Mouse (Mus musculus): ENCODE data around the gene Tnrc6c. TPM values are rescaled to one million over a fixed set of nuclear protein-coding genes. Genes with fewer than 3 reads are reported as not detected.

Gene Tnrc6c
- polyA plus RNA-seq, 1 experiment from 2014 or later = 8.6 TPM

GRCm38 (mm10) chr11:117696585-117696984 is 42.5 kb downstream of the Tnrc6c start:
- no peak overlapping the region for H3K4me2 ChIP-seq (ENCODE audit: low read depth, low read length)
- no peak overlapping the region for H3K27ac ChIP-seq (ENCODE audit: low read length)
- WGBS = 64% methylated on average over 6 of the region's 6 CpGs
- H3K4me3 ChIP-seq (ENCODE audit: low read length) = no peak overlapping the region
- no peaks in the 10 kb centered on the region for H3K4me1 ChIP-seq (replicated peaks; ENCODE audit: control insufficient read depth, insufficient read depth, low read length)
- H3K9me3 ChIP-seq (ENCODE audit: control insufficient read depth, low read length) = no peaks in the 10 kb centered on the region
- H3K36me3 ChIP-seq (ENCODE audit: control insufficient read depth, insufficient read depth, low read length) = no peaks in the 10 kb centered on the region
- no peak for ATAC-seq (ENCODE audit: low read depth)
- no peaks in the 10 kb centered on the region for H3K27me3 ChIP-seq (ENCODE audit: control insufficient read depth, insufficient read depth, low read depth, low read length)
- no peak overlapping the region for H3K9ac ChIP-seq (ENCODE audit: low read length)

GRCm38 (mm10) chr11:117700871-117701270 is 46.8 kb downstream of the Tnrc6c start:
- Histone ChIP-seq H3K4me1 (replicated peaks; ENCODE audit: control insufficient read depth, insufficient read depth, low read length) (no peaks in the 10 kb centered on the region), H3K27ac (ENCODE audit: low read length) (no peak overlapping the region), H3K27me3 (ENCODE audit: control insufficient read depth, insufficient read depth, low read depth, low read length) (no peaks in the 10 kb centered on the region), H3K4me3 (ENCODE audit: low read length) (no peak overlapping the region), H3K9ac (ENCODE audit: low read length) (no peak overlapping the region), H3K36me3 (ENCODE audit: control insufficient read depth, insufficient read depth, low read length) (peaks cover 3% of the 10 kb centered on the region; the same call in 1 of the 2 replicates), H3K9me3 (ENCODE audit: control insufficient read depth, low read length) (no peaks in the 10 kb centered on the region), H3K4me2 (ENCODE audit: low read depth, low read length) (no peak overlapping the region)
- WGBS = 83% methylated on average over 4 of the region's 4 CpGs
- no peak for ATAC-seq (ENCODE audit: low read depth)

- Histone ChIP-seq H3K4me3 (ENCODE audit: low read length) (no peak overlapping the region), H3K27ac (ENCODE audit: low read length) (no peak overlapping the region), H3K9me3 (ENCODE audit: control insufficient read depth, low read length) (no peaks in the 10 kb centered on the region), H3K4me2 (ENCODE audit: low read depth, low read length) (no peak overlapping the region), H3K9ac (ENCODE audit: low read length) (no peak overlapping the region), H3K27me3 (ENCODE audit: control insufficient read depth, insufficient read depth, low read depth, low read length) (no peaks in the 10 kb centered on the region), H3K4me1 (replicated peaks; ENCODE audit: control insufficient read depth, insufficient read depth, low read length) (no peaks in the 10 kb centered on the region), H3K36me3 (ENCODE audit: control insufficient read depth, insufficient read depth, low read length) (peaks cover 3% of the 10 kb centered on the region; the same call in 1 of the 2 replicates)
- 83% methylated on average over 2 of the region's 2 CpGs for WGBS
- ATAC-seq (ENCODE audit: low read depth) = no peak
Observed at GRCm38 (mm10) chr11:117706267-117706666, 52.2 kb downstream of the Tnrc6c start.

- H3K27me3 ChIP-seq (ENCODE audit: control insufficient read depth, insufficient read depth, low read depth, low read length) = no peaks in the 10 kb centered on the region
- no peaks in the 10 kb centered on the region for H3K9me3 ChIP-seq (ENCODE audit: control insufficient read depth, low read length)
- H3K9ac ChIP-seq (ENCODE audit: low read length) = no peak overlapping the region
- no peak overlapping the region for H3K4me2 ChIP-seq (ENCODE audit: low read depth, low read length)
- no peak overlapping the region for H3K4me3 ChIP-seq (ENCODE audit: low read length)
- peaks cover 3% of the 10 kb centered on the region; the same call in 1 of the 2 replicates for H3K36me3 ChIP-seq (ENCODE audit: control insufficient read depth, insufficient read depth, low read length)
- H3K27ac ChIP-seq (ENCODE audit: low read length) = no peak overlapping the region
- ATAC-seq (ENCODE audit: low read depth) = no peak
- WGBS = 76% methylated on average over 2 of the region's 2 CpGs
- no peaks in the 10 kb centered on the region for H3K4me1 ChIP-seq (replicated peaks; ENCODE audit: control insufficient read depth, insufficient read depth, low read length)
Observed at GRCm38 (mm10) chr11:117707238-117707637, 53.1 kb downstream of the Tnrc6c start.

- Histone ChIP-seq H3K4me2 (ENCODE audit: low read depth, low read length) (no peak overlapping the region), H3K9me3 (ENCODE audit: control insufficient read depth, low read length) (no peaks in the 10 kb centered on the region), H3K4me3 (ENCODE audit: low read length) (no peak overlapping the region), H3K9ac (ENCODE audit: low read length) (no peak overlapping the region), H3K27me3 (ENCODE audit: control insufficient read depth, insufficient read depth, low read depth, low read length) (no peaks in the 10 kb centered on the region), H3K36me3 (ENCODE audit: control insufficient read depth, insufficient read depth, low read length) (peaks cover 4% of the 10 kb centered on the region), H3K4me1 (replicated peaks; ENCODE audit: control insufficient read depth, insufficient read depth, low read length) (no peaks in the 10 kb centered on the region), H3K27ac (ENCODE audit: low read length) (no peak overlapping the region)
- ATAC-seq (ENCODE audit: low read depth) = no peak
- WGBS = 47% methylated on average over 4 of the region's 4 CpGs
Observed at GRCm38 (mm10) chr11:117709308-117709707, 55.2 kb downstream of the Tnrc6c start.

GRCm38 (mm10) chr11:117710815-117711294 is 56.8 kb downstream of the Tnrc6c start:
- H3K27me3 ChIP-seq (ENCODE audit: control insufficient read depth, insufficient read depth, low read depth, low read length) = no peaks in the 10 kb centered on the region
- WGBS = 71% methylated on average over 2 of the region's 2 CpGs
- H3K36me3 ChIP-seq (ENCODE audit: control insufficient read depth, insufficient read depth, low read length) = peaks cover 12% of the 10 kb centered on the region
- H3K4me2 ChIP-seq (ENCODE audit: low read depth, low read length) = no peak overlapping the region
- no peak overlapping the region for H3K4me3 ChIP-seq (ENCODE audit: low read length)
- H3K9ac ChIP-seq (ENCODE audit: low read length) = no peak overlapping the region
- H3K4me1 ChIP-seq (replicated peaks; ENCODE audit: control insufficient read depth, insufficient read depth, low read length) = no peaks in the 10 kb centered on the region
- H3K27ac ChIP-seq (ENCODE audit: low read length) = no peak overlapping the region
- no peaks in the 10 kb centered on the region for H3K9me3 ChIP-seq (ENCODE audit: control insufficient read depth, low read length)
- ATAC-seq (ENCODE audit: low read depth) = peak; percentile 65; the same call in 1 of the 2 replicates

GRCm38 (mm10) chr11:117712065-117712464 is 58.0 kb downstream of the Tnrc6c start:
- 82% methylated on average over 1 of the region's 1 CpGs for WGBS
- H3K4me2 ChIP-seq (ENCODE audit: low read depth, low read length) = no peak overlapping the region
- no peak overlapping the region for H3K4me3 ChIP-seq (ENCODE audit: low read length)
- no peaks in the 10 kb centered on the region for H3K9me3 ChIP-seq (ENCODE audit: control insufficient read depth, low read length)
- H3K4me1 ChIP-seq (replicated peaks; ENCODE audit: control insufficient read depth, insufficient read depth, low read length) = no peaks in the 10 kb centered on the region
- peaks cover 16% of the 10 kb centered on the region for H3K36me3 ChIP-seq (ENCODE audit: control insufficient read depth, insufficient read depth, low read length)
- ATAC-seq (ENCODE audit: low read depth) = no peak
- H3K9ac ChIP-seq (ENCODE audit: low read length) = no peak overlapping the region
- no peak overlapping the region for H3K27ac ChIP-seq (ENCODE audit: low read length)
- H3K27me3 ChIP-seq (ENCODE audit: control insufficient read depth, insufficient read depth, low read depth, low read length) = no peaks in the 10 kb centered on the region

GRCm38 (mm10) chr11:117713375-117713774 is 59.3 kb downstream of the Tnrc6c start:
- peaks cover 21% of the 10 kb centered on the region for H3K36me3 ChIP-seq (ENCODE audit: control insufficient read depth, insufficient read depth, low read length)
- H3K4me3 ChIP-seq (ENCODE audit: low read length) = no peak overlapping the region
- 92% methylated on average over 6 of the region's 6 CpGs for WGBS
- H3K4me1 ChIP-seq (replicated peaks; ENCODE audit: control insufficient read depth, insufficient read depth, low read length) = no peaks in the 10 kb centered on the region
- H3K27ac ChIP-seq (ENCODE audit: low read length) = no peak overlapping the region
- ATAC-seq (ENCODE audit: low read depth) = no peak
- no peak overlapping the region for H3K4me2 ChIP-seq (ENCODE audit: low read depth, low read length)
- no peaks in the 10 kb centered on the region for H3K9me3 ChIP-seq (ENCODE audit: control insufficient read depth, low read length)
- no peak overlapping the region for H3K9ac ChIP-seq (ENCODE audit: low read length)
- H3K27me3 ChIP-seq (ENCODE audit: control insufficient read depth, insufficient read depth, low read depth, low read length) = no peaks in the 10 kb centered on the region

GRCm38 (mm10) chr11:117718838-117719237 is 64.7 kb downstream of the Tnrc6c start:
- no peak overlapping the region for H3K4me2 ChIP-seq (ENCODE audit: low read depth, low read length)
- H3K9ac ChIP-seq (ENCODE audit: low read length) = no peak overlapping the region
- no peaks in the 10 kb centered on the region for H3K27me3 ChIP-seq (ENCODE audit: control insufficient read depth, insufficient read depth, low read depth, low read length)
- H3K27ac ChIP-seq (ENCODE audit: low read length) = no peak overlapping the region
- no peaks in the 10 kb centered on the region for H3K9me3 ChIP-seq (ENCODE audit: control insufficient read depth, low read length)
- H3K4me3 ChIP-seq (ENCODE audit: low read length) = no peak overlapping the region
- H3K4me1 ChIP-seq (replicated peaks; ENCODE audit: control insufficient read depth, insufficient read depth, low read length) = no peaks in the 10 kb centered on the region
- 79% methylated on average over 3 of the region's 3 CpGs for WGBS
- ATAC-seq (ENCODE audit: low read depth) = no peak
- H3K36me3 ChIP-seq (ENCODE audit: control insufficient read depth, insufficient read depth, low read length) = peaks cover 40% of the 10 kb centered on the region
